Comparison of ENCODE assay signal across 11 mouse cellular contexts in genomic region chr5:84281290-84282017, GRCm38 (mm10).
DNase-seq lines count a peak whose midpoint lies in the region; ATAC-seq and TF ChIP-seq lines count a peak whose summit lies in the region.
"Had no signal": no experiment of that assay in that cellular context is flagged by ENCODE, and none has a peak within 500 bp of the region (broad histone marks: within the 10 kb centered on the region; RNA-seq: fewer than 3 reads in every experiment).

No protein-coding gene starts in this region.

- H3K9ac ChIP-seq in forebrain, embryonic 11.5 days (ENCODE audit: low read length), result no peak overlapping the region
- no peak overlapping the region for H3K9ac ChIP-seq in hindbrain, postnatal 0 days (replicated peaks; ENCODE audit: low read length)
- H3K9ac ChIP-seq in liver, embryonic 12.5 days, result no peak overlapping the region
- H3K9ac ChIP-seq: heart, embryonic 12.5 days had no signal

- H3K4me2 ChIP-seq in forebrain, embryonic 11.5 days (ENCODE audit: low read depth, low read length, severe bottlenecking), result peak overlapping the region; percentile 45
- H3K4me2 ChIP-seq in hindbrain, postnatal 0 days (ENCODE audit: low read depth, low read length), result peak overlapping the region; percentile 55
- no peak overlapping the region for H3K4me2 ChIP-seq in liver, embryonic 12.5 days
- H3K4me2 ChIP-seq: heart, embryonic 12.5 days had no signal

- no peak for TF ChIP-seq CTCF in layer of hippocampus, adult 2 months (conservative IDR thresholded peaks at IDR 0.05)
- TF ChIP-seq CTCF in hindbrain, postnatal 0 days (IDR thresholded peaks at IDR 0.05; ENCODE audit: low read depth), result no peak
- no peak for TF ChIP-seq CTCF in gastrocnemius, adult 2 months (IDR thresholded peaks at IDR 0.05)

- H3K36me3 ChIP-seq in forebrain, embryonic 11.5 days (ENCODE audit: control insufficient read depth, insufficient read depth, low read length), result no peaks in the 10 kb centered on the region
- no peaks in the 10 kb centered on the region for H3K36me3 ChIP-seq in hindbrain, postnatal 0 days (ENCODE audit: insufficient read depth, low read length)
- H3K36me3 ChIP-seq in liver, embryonic 12.5 days, result no peaks in the 10 kb centered on the region
- H3K36me3 ChIP-seq: heart, embryonic 12.5 days had no signal

- DNase-seq in layer of hippocampus, adult 2 months (ENCODE audit: low spot score in 2 of 2), result no peak
- no peak for DNase-seq in layer of hippocampus, postnatal 14 days (ENCODE audit: low spot score in 2 of 2)
- DNase-seq in forebrain, embryonic 11.5 days (ENCODE audit: low spot score), result no peak
- peak; percentile 63 for DNase-seq in hindbrain, postnatal 0 days (ENCODE audit: low spot score)
- peak; percentile 77 for DNase-seq in retina, embryonic 14.5 days (ENCODE audit: low spot score)
- DNase-seq in gastrocnemius, adult 2 months, result no peak
- DNase-seq: cerebellum, adult 18-20 months had no signal

- peak overlapping the region; percentile 46; the same call in 1 of the 2 replicates for H3K27ac ChIP-seq in layer of hippocampus, adult 2 months
- no peak overlapping the region for H3K27ac ChIP-seq in forebrain, embryonic 11.5 days (ENCODE audit: low read depth, low read length)
- H3K27ac ChIP-seq in hindbrain, postnatal 0 days, result no peak overlapping the region
- no peak overlapping the region for H3K27ac ChIP-seq in liver, embryonic 12.5 days
- H3K27ac ChIP-seq in gastrocnemius, adult 2 months, result no peak overlapping the region

- H3K27me3 ChIP-seq in forebrain, embryonic 11.5 days (ENCODE audit: control insufficient read depth, insufficient read depth, low read length), result no peaks in the 10 kb centered on the region
- H3K27me3 ChIP-seq in hindbrain, postnatal 0 days (ENCODE audit: insufficient read depth, low read length), result no peaks in the 10 kb centered on the region
- H3K27me3 ChIP-seq in liver, embryonic 12.5 days (replicated peaks), result no peaks in the 10 kb centered on the region
- H3K27me3 ChIP-seq: heart, embryonic 12.5 days had no signal

- 33% methylated on average over 22 of the region's 22 CpGs for WGBS in forebrain, embryonic 11.5 days
- 23% methylated on average over 22 of the region's 22 CpGs for WGBS in hindbrain, postnatal 0 days
- 71% methylated on average over 22 of the region's 22 CpGs for WGBS in liver, embryonic 12.5 days (ENCODE audit: insufficient replicate concordance)

- peak overlapping the region; percentile 52 for H3K4me3 ChIP-seq in layer of hippocampus, adult 2 months
- H3K4me3 ChIP-seq in forebrain, embryonic 11.5 days (ENCODE audit: low read depth, low read length), result peak overlapping the region; percentile 6; the same call in 1 of the 2 replicates
- H3K4me3 ChIP-seq in hindbrain, postnatal 0 days (ENCODE audit: low read length), result peak overlapping the region; percentile 19
- no peak overlapping the region for H3K4me3 ChIP-seq in liver, embryonic 12.5 days
- H3K4me3 ChIP-seq in gastrocnemius, adult 2 months, result no peak overlapping the region
- H3K4me3 ChIP-seq: heart, embryonic 12.5 days had no signal

- peak; percentile 85 for ATAC-seq in forebrain, embryonic 11.5 days (replicated peaks; ENCODE audit: low FRiP score)
- 0 out of 2 replicates have a peak, but pooled peaks have one; percentile 27 for ATAC-seq in hindbrain, postnatal 0 days
- ATAC-seq in liver, embryonic 12.5 days, result no peak
- ATAC-seq: activated CD4-positive, CD25-positive, alpha-beta regulatory T cell, adult 4 months; intestine, embryonic 16.5 days had no signal

- H3K9me3 ChIP-seq in forebrain, embryonic 11.5 days (ENCODE audit: control insufficient read depth, low read length), result no peaks in the 10 kb centered on the region
- H3K9me3 ChIP-seq in hindbrain, postnatal 0 days (ENCODE audit: low read length), result no peaks in the 10 kb centered on the region
- no peaks in the 10 kb centered on the region for H3K9me3 ChIP-seq in liver, embryonic 12.5 days (replicated peaks)
- H3K9me3 ChIP-seq: heart, embryonic 12.5 days had no signal

- intact Hi-C loops in gastrocnemius, adult 2 months (cut with DNase I), result no loop called here

- no peaks in the 10 kb centered on the region for H3K4me1 ChIP-seq in forebrain, embryonic 11.5 days (replicated peaks; ENCODE audit: control insufficient read depth, insufficient read depth, low read length)
- H3K4me1 ChIP-seq in hindbrain, postnatal 0 days (ENCODE audit: insufficient read depth, low read length), result no peaks in the 10 kb centered on the region
- no peaks in the 10 kb centered on the region for H3K4me1 ChIP-seq in liver, embryonic 12.5 days
- H3K4me1 ChIP-seq: heart, embryonic 12.5 days had no signal

Comparison
In these comparisons a context has a peak if more than half of its experiments do, and no peak if none do; other contexts are left out.
1. DNase-seq: peak in hindbrain, postnatal 0 days (single experiment) and retina, embryonic 14.5 days (single experiment); none in layer of hippocampus, adult 2 months (0 of 2), layer of hippocampus, postnatal 14 days (0 of 2), forebrain, embryonic 11.5 days (single experiment) and gastrocnemius, adult 2 months (single experiment).
2. H3K4me3 ChIP-seq: peak in layer of hippocampus, adult 2 months (single experiment), forebrain, embryonic 11.5 days (single experiment) and hindbrain, postnatal 0 days (single experiment); none in liver, embryonic 12.5 days (single experiment) and gastrocnemius, adult 2 months (single experiment).